8 mouse cellular contexts compared by ENCODE assay signal in the genomic region with DNA sequence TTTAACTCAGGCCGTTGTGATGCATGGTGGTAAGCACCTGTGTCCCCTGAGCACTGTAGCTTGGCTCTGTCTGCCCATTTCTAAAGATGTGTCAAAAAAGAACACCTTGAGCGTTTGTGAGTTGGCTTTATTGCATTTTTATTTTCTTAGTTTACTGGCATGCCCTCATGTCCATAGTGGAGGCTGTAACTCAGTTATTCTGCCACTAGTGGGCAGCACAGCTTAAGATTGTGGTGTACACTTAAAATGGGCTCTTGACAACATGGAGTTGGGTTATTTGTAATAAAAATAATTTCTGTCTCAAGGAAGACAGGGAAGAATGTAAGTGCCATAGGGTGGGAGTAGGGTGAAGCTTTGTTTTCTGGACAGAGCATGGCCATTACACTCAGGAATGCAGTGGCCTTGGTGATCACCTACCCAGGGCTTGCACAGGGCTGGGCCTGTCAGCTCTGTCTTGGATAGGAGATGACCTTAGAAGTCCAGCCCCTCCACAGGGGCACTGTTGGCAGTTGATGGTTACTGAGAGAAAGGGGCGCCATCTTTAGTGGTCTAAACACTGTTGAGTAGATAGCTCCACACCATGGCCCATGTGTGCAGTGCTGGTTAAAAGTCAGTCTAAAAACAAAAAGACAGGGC. TPM values are rescaled to one million over a fixed set of nuclear protein-coding genes. Genes with fewer than 3 reads are reported as not detected.
DNase-seq lines count a peak whose midpoint lies in the region; ATAC-seq and TF ChIP-seq lines count a peak whose summit lies in the region.

No protein-coding gene starts in this region.

- no peak overlapping the region for H3K27ac ChIP-seq in cerebellum, adult 2 months (ENCODE audit: insufficient read depth, low read length)
- H3K27ac ChIP-seq in limb, embryonic 11.5 days (replicated peaks; ENCODE audit: low read depth, low read length), result no peak overlapping the region

- peaks cover 29% of the 10 kb centered on the region for H3K36me3 ChIP-seq in limb, embryonic 11.5 days (ENCODE audit: control insufficient read depth, insufficient read depth, low read length)
- peaks cover 8% of the 10 kb centered on the region for H3K36me3 ChIP-seq in splenic B cell, adult 2 months (ENCODE audit: control insufficient read depth, insufficient read depth, low read length, poor library complexity, severe bottlenecking)

- peak; percentile 34 to 64 for DNase-seq in heart, adult 18-20 months
- no peak for DNase-seq in heart, postnatal 25 days (ENCODE audit: low spot score)
- DNase-seq in urinary bladder, postnatal 25 days (ENCODE audit: low spot score), result peak; percentile 34
- no peak for DNase-seq in urinary bladder, adult 18-20 months (ENCODE audit: low spot score in 2 of 2)
- peak; percentile 51 to 60 for DNase-seq in cerebellum, adult 2 months
- DNase-seq in heart, postnatal 14 days, result peak; percentile 50 to 68
- peak; percentile 47 for DNase-seq in limb, embryonic 11.5 days (ENCODE audit: low spot score)
- peak; percentile 61 for DNase-seq in splenic B cell, adult 2 months (ENCODE audit: low read depth, low spot score)

- no peak overlapping the region for H3K4me2 ChIP-seq in limb, embryonic 11.5 days (ENCODE audit: low read depth, severe bottlenecking)

- TF ChIP-seq POLR2A in cerebellum, adult 2 months (IDR thresholded peaks at IDR 0.05; ENCODE audit: borderline replicate concordance, insufficient read depth, low read length), result no peak

- H3K4me1 ChIP-seq in cerebellum, adult 2 months (ENCODE audit: control insufficient read depth, insufficient read depth, low read length), result no peaks in the 10 kb centered on the region
- no peaks in the 10 kb centered on the region for H3K4me1 ChIP-seq in limb, embryonic 11.5 days (ENCODE audit: control insufficient read depth, insufficient read depth, low read length)

- ATAC-seq in limb, embryonic 11.5 days (ENCODE audit: insufficient number of reproducible peaks, low FRiP score, low TSS enrichment, low read depth), result no peak

- WGBS in cerebellum, adult 2 months, result 80% methylated on average over 3 of the region's 3 CpGs
- whole genome bisulfite sequencing in limb, embryonic 11.5 days, result 81% methylated on average over 3 of the region's 3 CpGs

- intact Hi-C loops in heart, postnatal 25 days (cut with DNase I), result loop anchor here (1.0 to 5.0 kb wide), 2 partner anchors 89 to 269 kb away; a partner anchor contains a TSS
- intact Hi-C loops in heart, postnatal 14 days (cut with DNase I), result loop anchor here (1.0 kb wide), 1 partner anchor 89 kb away; a partner anchor contains a TSS

- H3K9me3 ChIP-seq in limb, embryonic 11.5 days (ENCODE audit: control insufficient read depth, low read length), result no peaks in the 10 kb centered on the region

- H3K9ac ChIP-seq in limb, embryonic 11.5 days (ENCODE audit: low read length), result no peak overlapping the region

- no peak overlapping the region for H3K4me3 ChIP-seq in cerebellum, adult 2 months (replicated peaks; ENCODE audit: insufficient read depth, low read depth, low read length)
- H3K4me3 ChIP-seq in limb, embryonic 11.5 days (ENCODE audit: low read depth, low read length), result no peak overlapping the region

- H3K27me3 ChIP-seq in cerebellum, adult 2 months (ENCODE audit: control insufficient read depth, insufficient read depth, low read length), result no peaks in the 10 kb centered on the region
- H3K27me3 ChIP-seq in limb, embryonic 11.5 days (ENCODE audit: control insufficient read depth, insufficient read depth, low read length), result no peaks in the 10 kb centered on the region
- H3K27me3 ChIP-seq in splenic B cell, adult 2 months (ENCODE audit: control insufficient read depth, insufficient read depth, low read length, poor library complexity, severe bottlenecking), result no peaks in the 10 kb centered on the region

- TF ChIP-seq CTCF in cerebellum, adult 2 months (IDR thresholded peaks at IDR 0.05; ENCODE audit: borderline replicate concordance, insufficient read depth, low read depth, low read length), result peak; percentile 38; the same call in 1 of the 2 replicates

RNA-seq across cellular contexts. Expression of a gene that starts 27.4 kb away (rescaled TPM):
- total RNA-seq in heart, adult 18-20 months (2021), result 1 to 10 TPM; 1.3 to 1.6 TPM
- 1 to 10 TPM; 1.2 to 1.8 TPM for total RNA-seq in heart, postnatal 25 days (2021)
- 67.4 and 70.1 TPM in 2 replicates for polyA plus RNA-seq in cerebellum, adult 2 months (2012; rRNA removed)
- 1 to 10 TPM in 1 of 2 experiments, under 1 TPM in 1; 0.51 to 1.1 TPM for total RNA-seq in heart, postnatal 14 days (2021)
- polyA plus RNA-seq in limb, embryonic 11.5 days (2014; fragmentation: Nextera tagmentation; extraction: Ambion mirVana), result 0.72 and 0.92 TPM in 2 replicates

Comparison
In these comparisons a context has a peak if more than half of its experiments do, and no peak if none do; other contexts are left out.
1. DNase-seq: peak in heart, adult 18-20 months (2 of 2), urinary bladder, postnatal 25 days (single experiment), cerebellum, adult 2 months (2 of 2), heart, postnatal 14 days (2 of 2), limb, embryonic 11.5 days (single experiment) and splenic B cell, adult 2 months (single experiment); none in heart, postnatal 25 days (single experiment) and urinary bladder, adult 18-20 months (0 of 2).